Mouse (Mus musculus) layer of hippocampus, adult 11-12 months (tissue): ENCODE data around the gene Slc6a2.

Experiments
- DNase-seq: peaks from one replicate; pipeline ENCODE4 v3.0.0; 2022; ENCODE audit warnings: low spot score

Gene Slc6a2

DNA sequence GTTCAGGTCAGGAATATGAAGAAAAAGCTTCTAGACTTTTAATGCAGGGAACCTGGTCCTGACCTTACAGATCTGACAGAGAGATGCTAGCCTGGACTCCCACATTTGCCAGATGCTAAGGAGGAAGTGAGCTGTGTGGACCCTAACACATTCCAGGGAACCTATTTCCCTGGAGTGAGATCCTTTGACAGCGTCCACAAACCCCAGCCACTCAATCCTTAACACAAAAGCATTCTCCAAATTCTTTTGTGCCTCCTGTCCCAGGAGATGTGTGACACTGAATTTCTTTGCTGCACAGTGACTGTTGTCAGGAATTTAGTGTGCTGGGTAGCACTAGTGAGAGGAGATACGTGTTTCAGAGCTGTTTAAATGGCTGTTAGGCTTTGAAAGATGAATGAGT, 79.0 kb downstream of the Slc6a2 start:
- DNase-seq = no peak

DNA sequence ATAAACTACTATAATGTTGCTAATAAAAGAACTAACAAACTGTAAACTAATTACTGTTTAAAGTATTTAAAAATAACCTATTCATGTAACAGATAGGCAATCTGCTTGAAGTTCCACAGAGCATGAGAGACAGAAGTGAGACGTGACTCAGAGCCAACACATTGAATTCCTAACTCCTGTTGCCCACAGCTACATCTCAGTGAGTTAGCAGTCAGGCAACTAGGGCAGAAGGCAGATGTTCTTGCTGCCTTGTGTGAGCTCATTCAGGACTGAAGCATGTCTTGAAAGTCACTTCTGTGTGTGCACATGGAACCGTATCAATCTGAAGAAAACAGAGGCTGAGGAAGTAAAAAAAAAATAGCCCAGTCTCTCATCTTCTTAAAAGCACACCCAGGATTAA, 80.4 kb downstream of the Slc6a2 start:
- no peak for DNase-seq

GRCm38 (mm10) chr8:93040776-93041567, 81.1 kb downstream of the Slc6a2 start:
- DNase-seq = no peak

GRCm38 (mm10) chr8:93043083-93043482, 83.2 kb downstream of the Slc6a2 start:
- no peak for DNase-seq

DNA sequence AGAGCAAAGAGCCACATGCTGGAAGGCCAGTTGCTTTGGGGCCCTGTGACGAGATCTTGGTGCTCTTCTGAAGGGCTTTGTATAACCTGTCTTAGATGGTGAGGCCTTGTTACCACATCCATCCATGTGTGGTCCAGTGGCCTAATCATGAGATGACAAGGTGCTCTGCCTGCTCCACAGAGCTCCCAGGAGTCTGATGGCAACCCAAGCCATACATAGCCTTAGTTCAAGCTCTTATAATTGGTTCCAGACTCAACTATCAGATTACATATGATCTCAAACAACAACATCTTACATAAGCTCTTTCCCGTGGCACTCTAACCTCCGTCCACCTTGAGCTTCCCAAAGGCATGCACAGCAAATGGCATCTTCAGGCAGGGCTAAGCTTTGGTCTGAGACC, 88.2 kb downstream of the Slc6a2 start, which contains the start of gene Ces1a:
Gene Ces1a (minus strand): TSS at position 101 of the 400 bp plus-strand sequence.
- no peak for DNase-seq

GRCm38 (mm10) chr8:93048510-93049416, 88.9 kb downstream of the Slc6a2 start:
- DNase-seq = no peak
